Mouse (Mus musculus) heart, postnatal 0 days (tissue): ENCODE results near the gene Grik4.

Experiments used
- CTCF ChIP-seq: IDR thresholded peaks from 2 replicates; pipeline ENCODE4 v1.5.1; 2016; ENCODE audit warnings: antibody characterized with exemption, control low read depth, low read depth
- EP300 ChIP-seq: IDR thresholded peaks from 2 replicates; pipeline ENCODE4 v1.6.1; 2016; ENCODE audit warnings: antibody characterized with exemption, low read depth

- TF ChIP-seq EP300 (no peak), CTCF (no peak)
Measured at GRCm38 (mm10) chr9:42471921-42472747, 472.2 kb downstream of the Grik4 start.
